Mouse (Mus musculus): ENCODE results near the gene Slc47a1.

The Slc47a1 gene

GRCm38 (mm10) chr11:61378651-61379050, 506 bp upstream of the Slc47a1 start:
- DNase-seq (ENCODE audit: low spot score), result no peak

DNA sequence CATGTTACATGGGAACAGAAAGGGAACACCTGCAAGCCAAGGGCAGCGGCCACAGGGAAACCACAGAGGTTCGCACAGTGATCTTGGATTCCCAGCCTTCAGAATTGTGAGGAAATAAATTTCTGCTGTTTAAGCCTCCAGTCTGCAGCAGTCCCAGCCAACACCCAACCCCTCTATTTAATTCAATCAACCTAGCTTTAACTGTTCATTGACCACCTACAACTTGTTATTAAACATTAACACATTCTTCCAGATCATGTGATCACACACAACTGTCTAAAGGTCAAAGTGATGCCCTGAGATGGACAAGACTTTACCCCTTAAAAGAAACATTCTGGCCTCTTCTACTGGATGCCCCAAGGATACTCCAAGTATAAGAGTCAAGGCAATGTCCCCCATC, 9.5 kb downstream of the Slc47a1 start:
- DNase-seq (ENCODE audit: low spot score), result no peak

GRCm38 (mm10) chr11:61366517-61367273, 11.4 kb downstream of the Slc47a1 start:
- no peak for DNase-seq (ENCODE audit: low spot score)

GRCm38 (mm10) chr11:61365938-61366337, 12.2 kb downstream of the Slc47a1 start:
- no peak for DNase-seq (ENCODE audit: low spot score)

DNA sequence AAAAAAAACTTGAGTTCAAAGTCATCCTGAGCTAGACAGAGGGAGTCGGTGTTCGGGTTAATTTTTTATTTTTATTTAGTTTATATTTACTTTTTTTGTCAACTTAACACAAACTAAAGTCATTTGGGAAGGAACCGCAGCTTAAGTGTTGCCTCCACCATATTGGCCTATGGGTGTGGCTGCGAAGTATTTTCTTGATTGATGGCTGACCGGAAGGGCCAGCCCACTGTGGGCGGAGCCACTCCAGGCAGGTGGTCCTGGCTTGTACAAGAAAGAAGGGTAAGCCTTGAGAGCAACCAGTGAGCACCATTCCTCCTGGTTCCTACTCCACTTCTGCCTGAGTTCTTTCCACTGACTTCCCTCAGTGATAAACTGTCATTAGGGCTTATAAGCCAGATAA, 14.0 kb downstream of the Slc47a1 start:
- no peak for DNase-seq (ENCODE audit: low spot score)

GRCm38 (mm10) chr11:61361515-61362190, 16.5 kb downstream of the Slc47a1 start:
- no peak for DNase-seq (ENCODE audit: low spot score)

DNA sequence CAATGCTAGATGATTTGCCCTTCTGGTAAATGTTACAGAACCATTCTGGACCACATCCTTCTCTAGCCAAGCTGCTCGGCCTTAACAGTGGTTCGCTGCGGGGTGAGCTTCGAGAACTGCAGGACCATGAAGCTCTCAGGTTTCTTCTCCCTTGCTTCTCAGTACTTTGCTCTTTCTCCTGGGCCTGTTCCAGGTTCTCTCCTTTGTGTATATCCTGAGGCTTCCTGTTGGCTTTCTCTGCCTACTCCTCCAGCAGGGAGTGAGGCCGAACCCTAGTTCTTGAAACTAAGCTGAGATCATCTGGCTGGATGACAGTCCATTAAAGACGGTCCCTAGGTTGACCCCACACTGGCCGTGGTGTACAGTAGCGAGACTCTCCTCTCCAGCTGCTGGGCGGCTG, 21.5 kb downstream of the Slc47a1 start:
- no peak for DNase-seq (ENCODE audit: low spot score)

DNA sequence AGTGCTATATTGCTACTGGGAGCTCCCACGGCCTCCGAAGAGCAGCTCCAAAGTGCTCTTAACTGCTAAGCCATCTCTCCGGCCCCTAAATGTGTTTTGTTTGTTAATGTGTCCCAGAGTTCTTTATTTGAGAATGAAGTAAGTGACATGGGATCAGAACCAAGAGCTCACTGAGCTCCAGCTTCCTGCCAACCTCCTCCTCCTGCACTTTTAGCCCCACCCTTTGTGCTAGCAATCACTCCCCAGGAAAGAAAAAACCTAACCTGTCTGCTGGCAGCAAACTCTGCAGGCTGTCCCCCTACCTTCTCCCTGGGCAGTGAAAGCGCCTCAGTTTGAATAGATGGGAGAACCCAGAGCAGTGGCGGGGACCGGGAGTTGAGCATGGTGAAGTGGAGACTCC, 22.0 kb downstream of the Slc47a1 start:
- no peak for DNase-seq (ENCODE audit: low spot score)

- DNase-seq (ENCODE audit: low spot score), result no peak
Measured at GRCm38 (mm10) chr11:61355351-61355750, 22.8 kb downstream of the Slc47a1 start.

DNA sequence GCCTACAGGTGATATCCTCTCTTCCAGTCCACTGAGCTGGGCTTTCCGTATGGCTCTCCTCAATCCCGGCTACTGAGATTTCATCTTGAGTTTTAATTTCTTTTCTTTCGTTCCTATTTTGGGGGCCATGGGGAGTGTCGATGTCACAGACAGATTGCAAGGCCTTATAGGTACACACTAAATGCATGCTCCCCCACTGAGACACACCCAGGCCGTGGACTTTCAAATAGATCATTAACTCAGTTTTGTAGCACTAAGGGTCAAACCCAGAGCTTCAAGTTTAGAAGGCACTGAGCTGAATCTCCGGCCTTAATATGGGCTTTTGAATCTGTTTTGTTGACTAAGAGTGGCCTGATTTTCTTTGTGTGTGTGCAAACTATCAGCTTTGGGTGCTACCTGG, 23.8 kb downstream of the Slc47a1 start:
- no peak for DNase-seq (ENCODE audit: low spot score)

DNA sequence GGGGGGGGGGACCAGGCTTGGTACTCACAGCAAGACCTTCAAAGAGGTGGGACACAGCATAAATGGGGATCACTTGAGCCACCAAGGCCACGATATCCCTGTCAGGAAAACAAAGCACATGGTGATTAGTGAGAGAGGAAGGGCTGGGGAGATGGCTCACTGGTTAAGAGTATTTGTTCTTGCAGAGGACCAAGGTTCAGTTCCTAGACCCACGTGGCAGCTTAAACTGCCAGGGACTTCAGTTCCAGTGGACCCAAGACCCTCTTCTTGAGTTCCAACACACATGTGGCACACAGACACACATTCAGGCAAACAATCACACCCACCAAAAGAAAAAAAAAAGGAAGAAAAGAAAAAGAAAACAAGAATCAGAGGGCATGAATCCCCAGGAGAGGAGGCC, 25.1 kb downstream of the Slc47a1 start:
- DNase-seq (ENCODE audit: low spot score), result no peak

DNA sequence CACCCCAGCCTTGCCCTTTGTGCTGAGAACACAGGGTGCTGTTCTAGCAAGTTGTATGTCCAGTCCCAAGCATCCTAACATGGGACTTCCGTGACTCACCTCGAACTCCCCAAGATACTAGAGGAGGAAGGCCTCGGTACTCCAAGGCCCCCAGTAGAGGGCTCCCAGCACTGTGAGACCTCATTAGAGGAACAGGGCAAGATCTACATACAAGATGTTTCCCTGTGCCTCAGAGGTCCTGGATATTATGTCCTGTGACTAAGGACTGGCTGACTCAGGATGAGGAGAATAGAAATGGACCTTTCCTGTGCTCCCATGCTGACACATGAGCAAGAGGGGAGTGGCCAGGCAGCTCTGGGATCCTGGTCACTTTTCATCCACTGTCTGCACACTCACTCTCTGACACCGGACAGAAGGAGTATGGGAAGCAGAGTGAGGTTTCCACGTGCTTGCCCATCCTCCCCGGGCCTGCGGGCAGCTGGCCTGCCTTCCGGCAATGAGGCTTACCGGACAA, 25.9 kb downstream of the Slc47a1 start:
- DNase-seq (ENCODE audit: low spot score), result no peak

DNA sequence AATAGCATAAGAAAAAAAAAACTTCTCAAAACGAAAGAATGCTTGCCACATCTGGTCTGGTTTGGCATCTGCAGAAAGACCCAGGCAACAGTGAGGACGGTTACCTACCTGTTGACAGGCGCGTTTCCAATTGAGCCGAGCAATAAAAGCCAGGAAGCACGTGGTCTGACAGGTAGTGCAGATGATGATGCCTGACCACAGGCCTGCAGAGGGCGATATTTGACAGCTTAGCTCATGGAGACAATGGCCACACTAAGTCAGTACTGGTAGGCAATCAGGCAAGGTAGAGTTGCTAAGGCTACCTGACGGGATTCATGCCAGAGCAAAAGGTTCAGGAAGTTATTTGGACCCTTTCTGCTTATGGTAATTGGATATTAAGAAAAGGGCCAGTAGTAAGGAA, 28.8 kb downstream of the Slc47a1 start:
- DNase-seq (ENCODE audit: low spot score), result peak; percentile 86

GRCm38 (mm10) chr11:61346133-61346532, 32.0 kb downstream of the Slc47a1 start:
- DNase-seq (ENCODE audit: low spot score), result no peak

- DNase-seq (ENCODE audit: low spot score), result no peak
Measured at GRCm38 (mm10) chr11:61342505-61343420, 35.4 kb downstream of the Slc47a1 start, which contains the start of gene Slc47a2. Slc47a2 (minus strand) TSS chr11:61342860.

GRCm38 (mm10) chr11:61341971-61342370, 36.2 kb downstream of the Slc47a1 start:
- no peak for DNase-seq (ENCODE audit: low spot score)

- no peak for DNase-seq (ENCODE audit: low spot score)
Measured at GRCm38 (mm10) chr11:61341233-61341632, 36.9 kb downstream of the Slc47a1 start.

GRCm38 (mm10) chr11:61340374-61340773, 37.8 kb downstream of the Slc47a1 start:
- DNase-seq (ENCODE audit: low spot score), result no peak

DNA sequence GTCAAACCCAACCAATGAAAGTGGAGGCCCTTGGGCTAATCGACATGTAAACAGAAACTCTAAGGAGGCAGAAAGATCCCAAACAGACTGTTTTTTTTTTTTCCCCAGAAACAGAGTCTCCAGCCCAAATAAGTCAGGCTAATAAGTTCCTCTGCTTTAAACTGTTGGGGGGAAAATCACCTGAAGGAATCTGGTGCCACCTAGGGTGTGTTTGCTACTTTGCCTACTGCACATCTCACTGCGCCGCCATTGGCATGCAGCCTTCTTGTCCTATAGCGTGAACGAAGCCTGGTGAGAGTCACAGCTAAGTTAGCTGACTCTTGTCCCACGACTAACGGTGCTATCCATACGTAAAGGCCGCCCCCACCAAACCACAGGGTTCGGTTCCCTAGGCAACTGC, 40.6 kb downstream of the Slc47a1 start:
- DNase-seq (ENCODE audit: low spot score), result no peak

GRCm38 (mm10) chr11:61320904-61321687, 57.0 kb downstream of the Slc47a1 start:
- no peak for DNase-seq (ENCODE audit: low spot score)

DNA sequence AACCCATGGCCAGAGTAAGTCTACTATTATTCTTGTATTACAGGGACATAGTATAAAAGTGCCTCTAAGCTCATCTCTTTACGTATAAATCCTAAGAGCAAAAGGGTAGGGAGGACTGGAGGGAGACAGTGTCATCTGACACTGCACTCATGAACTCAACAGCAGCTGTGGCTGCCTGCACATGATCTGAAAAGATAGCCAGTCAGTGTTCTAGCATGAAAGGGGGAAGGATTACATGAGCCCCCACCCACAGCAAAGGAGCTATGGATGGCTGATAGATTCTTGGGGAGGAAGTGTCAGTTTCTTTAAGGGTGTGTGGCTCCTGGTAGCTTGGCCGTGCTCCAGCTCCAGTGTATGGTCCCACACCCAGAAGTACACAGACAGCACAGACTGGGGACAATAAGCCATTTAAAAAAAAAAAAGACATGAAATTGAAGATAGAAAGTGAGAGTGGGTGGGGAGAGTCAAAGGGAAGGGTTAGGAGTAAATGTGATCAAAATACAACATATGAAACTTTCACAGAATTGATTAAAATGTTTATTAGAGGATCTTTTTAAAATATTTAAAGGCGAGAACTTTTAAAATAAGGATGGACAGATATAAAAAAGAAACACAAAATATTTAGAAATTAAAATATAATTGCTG, 58.1 kb downstream of the Slc47a1 start:
- no peak for DNase-seq (ENCODE audit: low spot score)

All from lung, postnatal 25 days (tissue).